Mouse (Mus musculus): ENCODE data around the gene Ccdc124. TPM values are rescaled to one million over a fixed set of nuclear protein-coding genes. Genes with fewer than 3 reads are reported as not detected.

The Ccdc124 gene
- polyA plus RNA-seq, 1 experiment from 2014 or later, result 97.3 TPM

DNA sequence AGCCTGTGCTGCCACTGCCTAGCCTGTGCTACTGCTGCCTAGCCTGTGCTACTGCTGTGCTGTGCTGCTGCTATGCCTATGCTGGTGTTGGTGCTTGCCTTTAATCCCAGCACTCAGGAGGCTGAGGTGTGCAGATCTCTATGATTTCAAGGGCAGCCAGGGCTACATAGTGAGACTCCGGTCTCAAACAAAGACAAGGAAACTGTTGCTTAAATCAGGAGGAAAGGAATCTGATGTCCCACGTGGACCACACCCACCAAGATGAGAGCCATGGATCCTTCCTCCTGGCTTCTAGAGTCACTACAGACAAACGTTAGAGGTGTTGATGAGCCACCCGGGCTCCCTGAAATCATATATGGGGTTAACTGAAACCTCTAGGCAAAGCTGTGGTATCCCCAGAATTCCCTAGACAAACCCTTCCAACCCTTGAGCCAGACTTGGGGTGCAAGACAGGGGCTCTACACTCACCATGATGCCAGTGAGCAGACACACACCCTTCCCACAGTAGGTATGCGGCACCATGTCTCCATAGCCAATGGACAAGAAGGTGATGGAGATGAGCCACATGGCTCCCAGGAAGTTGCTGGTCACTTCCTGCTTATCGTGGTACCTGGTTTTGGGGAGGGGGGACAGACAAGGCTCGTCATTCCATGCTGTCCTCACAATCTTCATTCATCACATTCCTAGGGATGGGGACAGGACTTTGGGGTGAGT is 23.4 kb downstream of the Ccdc124 start:
- Histone ChIP-seq H3K27me3 (replicated peaks; ENCODE audit: control insufficient read depth, insufficient read depth, low read length) (no peaks in the 10 kb centered on the region), H3K4me2 (ENCODE audit: low read length) (no peak overlapping the region), H3K4me3 (ENCODE audit: low read depth, low read length) (no peak overlapping the region), H3K9ac (ENCODE audit: low read length) (no peak overlapping the region), H3K4me1 (replicated peaks; ENCODE audit: control insufficient read depth, insufficient read depth, low read length) (peaks cover 6% of the 10 kb centered on the region; the same call in 1 of the 2 replicates), H3K36me3 (ENCODE audit: control insufficient read depth, insufficient read depth, low read length) (no peaks in the 10 kb centered on the region), H3K27ac (ENCODE audit: low read depth) (no peak overlapping the region), H3K9me3 (ENCODE audit: control insufficient read depth, low read length) (no peaks in the 10 kb centered on the region)
- 74% methylated on average over 7 of the region's 7 CpGs for WGBS
- ATAC-seq (replicated peaks; ENCODE audit: low FRiP score, low TSS enrichment, low read depth) (no peak), DNase-seq (ENCODE audit: low spot score) (no peak)

- H3K27ac ChIP-seq (ENCODE audit: low read depth), result no peak overlapping the region
- H3K4me1 ChIP-seq (replicated peaks; ENCODE audit: control insufficient read depth, insufficient read depth, low read length), result peaks cover 8% of the 10 kb centered on the region; the same call in 1 of the 2 replicates
- no peaks in the 10 kb centered on the region for H3K9me3 ChIP-seq (ENCODE audit: control insufficient read depth, low read length)
- no peak overlapping the region for H3K4me2 ChIP-seq (ENCODE audit: low read length)
- no peaks in the 10 kb centered on the region for H3K27me3 ChIP-seq (replicated peaks; ENCODE audit: control insufficient read depth, insufficient read depth, low read length)
- H3K4me3 ChIP-seq (ENCODE audit: low read depth, low read length), result no peak overlapping the region
- no peaks in the 10 kb centered on the region for H3K36me3 ChIP-seq (ENCODE audit: control insufficient read depth, insufficient read depth, low read length)
- H3K9ac ChIP-seq (ENCODE audit: low read length), result no peak overlapping the region
- 84% methylated on average over 3 of the region's 3 CpGs for WGBS
- no peak for ATAC-seq (replicated peaks; ENCODE audit: low FRiP score, low TSS enrichment, low read depth)
- DNase-seq (ENCODE audit: low spot score), result no peak
These were observed 24.3 kb downstream of the Ccdc124 start for GRCm38 (mm10) chr8:70849333-70849990.

- Histone ChIP-seq H3K9me3 (ENCODE audit: control insufficient read depth, low read length) (no peaks in the 10 kb centered on the region), H3K9ac (ENCODE audit: low read length) (no peak overlapping the region), H3K4me3 (ENCODE audit: low read depth, low read length) (no peak overlapping the region), H3K27me3 (replicated peaks; ENCODE audit: control insufficient read depth, insufficient read depth, low read length) (no peaks in the 10 kb centered on the region), H3K4me1 (replicated peaks; ENCODE audit: control insufficient read depth, insufficient read depth, low read length) (0 out of 2 replicates have a peak, but pooled peaks cover 2% of the 10 kb centered on the region), H3K36me3 (ENCODE audit: control insufficient read depth, insufficient read depth, low read length) (no peaks in the 10 kb centered on the region), H3K4me2 (ENCODE audit: low read length) (no peak overlapping the region), H3K27ac (ENCODE audit: low read depth) (no peak overlapping the region)
- DNase-seq (ENCODE audit: low spot score) (no peak), ATAC-seq (replicated peaks; ENCODE audit: low FRiP score, low TSS enrichment, low read depth) (no peak)
- 62% methylated on average over 15 of the region's 15 CpGs for WGBS
These were observed 27.2 kb downstream of the Ccdc124 start for GRCm38 (mm10) chr8:70846371-70847154.

DNA sequence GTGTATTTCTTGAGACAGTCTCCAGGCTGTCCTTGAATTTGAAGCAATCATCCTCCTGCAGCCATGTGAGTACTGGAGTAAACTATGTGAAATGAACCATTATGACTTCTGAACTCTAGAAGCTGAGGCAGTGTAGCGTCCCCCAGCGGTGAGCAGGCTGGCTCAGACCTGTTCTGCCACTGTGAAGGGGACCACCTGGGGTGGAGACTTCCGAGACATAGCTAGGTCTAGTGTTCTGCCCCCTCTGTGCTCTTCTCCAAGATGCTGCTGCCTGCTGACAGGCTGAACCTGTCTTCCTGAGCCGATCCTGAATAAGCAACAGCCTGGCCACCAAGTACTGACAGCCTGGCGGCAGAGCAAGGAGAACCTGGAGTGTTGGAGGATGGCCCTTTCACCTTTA is 28.6 kb downstream of the Ccdc124 start:
- WGBS, result 47% methylated on average over 5 of the region's 5 CpGs
- no peaks in the 10 kb centered on the region for H3K36me3 ChIP-seq (ENCODE audit: control insufficient read depth, insufficient read depth, low read length)

DNA sequence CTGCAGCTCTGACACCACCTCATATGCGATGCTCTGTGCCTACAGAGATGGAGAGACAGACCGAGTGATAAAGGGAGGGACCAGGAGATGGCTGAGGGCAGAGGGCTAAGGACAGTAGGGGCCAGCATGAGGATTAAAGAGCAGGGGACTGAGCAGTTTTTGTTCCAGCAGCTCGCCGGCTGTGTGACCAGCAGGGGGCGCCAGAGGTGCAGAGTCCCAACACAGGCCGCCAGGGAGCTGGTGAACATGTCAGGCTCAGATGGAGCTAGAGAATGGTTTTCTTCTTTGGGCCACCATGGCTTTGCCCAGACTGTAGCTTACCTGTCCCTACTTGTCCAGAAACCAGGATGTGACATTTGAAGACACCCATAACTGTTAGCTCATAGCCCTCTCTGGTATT is 29.2 kb downstream of the Ccdc124 start:
- no peak for ATAC-seq (replicated peaks; ENCODE audit: low FRiP score, low TSS enrichment, low read depth)

More for the DNA sequence above, 28.6 kb downstream of the Ccdc124 start:
- Histone ChIP-seq H3K4me1 (replicated peaks; ENCODE audit: control insufficient read depth, insufficient read depth, low read length) (peaks cover 4% of the 10 kb centered on the region; the same call in 1 of the 2 replicates), H3K4me3 (ENCODE audit: low read depth, low read length) (no peak overlapping the region), H3K27ac (ENCODE audit: low read depth) (no peak overlapping the region), H3K27me3 (replicated peaks; ENCODE audit: control insufficient read depth, insufficient read depth, low read length) (no peaks in the 10 kb centered on the region), H3K9me3 (ENCODE audit: control insufficient read depth, low read length) (no peaks in the 10 kb centered on the region), H3K4me2 (ENCODE audit: low read length) (no peak overlapping the region), H3K9ac (ENCODE audit: low read length) (no peak overlapping the region)
- DNase-seq (ENCODE audit: low spot score) (no peak), ATAC-seq (replicated peaks; ENCODE audit: low FRiP score, low TSS enrichment, low read depth) (no peak)

GRCm38 (mm10) chr8:70843941-70844340 is 29.8 kb downstream of the Ccdc124 start:
- Histone ChIP-seq H3K4me3 (ENCODE audit: low read depth, low read length) (no peak overlapping the region), H3K36me3 (ENCODE audit: control insufficient read depth, insufficient read depth, low read length) (no peaks in the 10 kb centered on the region), H3K4me1 (replicated peaks; ENCODE audit: control insufficient read depth, insufficient read depth, low read length) (peaks cover 4% of the 10 kb centered on the region; the same call in 1 of the 2 replicates), H3K27me3 (replicated peaks; ENCODE audit: control insufficient read depth, insufficient read depth, low read length) (no peaks in the 10 kb centered on the region), H3K9ac (ENCODE audit: low read length) (no peak overlapping the region), H3K9me3 (ENCODE audit: control insufficient read depth, low read length) (no peaks in the 10 kb centered on the region), H3K4me2 (ENCODE audit: low read length) (no peak overlapping the region), H3K27ac (ENCODE audit: low read depth) (no peak overlapping the region)
- ATAC-seq (replicated peaks; ENCODE audit: low FRiP score, low TSS enrichment, low read depth) (no peak), DNase-seq (ENCODE audit: low spot score) (no peak)
- 87% methylated on average over 8 of the region's 8 CpGs for WGBS

More for the DNA sequence above, 29.2 kb downstream of the Ccdc124 start:
- Histone ChIP-seq H3K4me1 (replicated peaks; ENCODE audit: control insufficient read depth, insufficient read depth, low read length) (peaks cover 4% of the 10 kb centered on the region; the same call in 1 of the 2 replicates), H3K27ac (ENCODE audit: low read depth) (no peak overlapping the region), H3K27me3 (replicated peaks; ENCODE audit: control insufficient read depth, insufficient read depth, low read length) (no peaks in the 10 kb centered on the region), H3K4me3 (ENCODE audit: low read depth, low read length) (no peak overlapping the region), H3K9me3 (ENCODE audit: control insufficient read depth, low read length) (no peaks in the 10 kb centered on the region), H3K9ac (ENCODE audit: low read length) (no peak overlapping the region), H3K36me3 (ENCODE audit: control insufficient read depth, insufficient read depth, low read length) (no peaks in the 10 kb centered on the region), H3K4me2 (ENCODE audit: low read length) (no peak overlapping the region)
- 4% methylated on average over 6 of the region's 6 CpGs for WGBS
- peak; percentile 98 for DNase-seq (ENCODE audit: low spot score)

GRCm38 (mm10) chr8:70843214-70843773 is 30.4 kb downstream of the Ccdc124 start:
- WGBS, result 81% methylated on average over 5 of the region's 5 CpGs
- DNase-seq (ENCODE audit: low spot score), result no peak

DNA sequence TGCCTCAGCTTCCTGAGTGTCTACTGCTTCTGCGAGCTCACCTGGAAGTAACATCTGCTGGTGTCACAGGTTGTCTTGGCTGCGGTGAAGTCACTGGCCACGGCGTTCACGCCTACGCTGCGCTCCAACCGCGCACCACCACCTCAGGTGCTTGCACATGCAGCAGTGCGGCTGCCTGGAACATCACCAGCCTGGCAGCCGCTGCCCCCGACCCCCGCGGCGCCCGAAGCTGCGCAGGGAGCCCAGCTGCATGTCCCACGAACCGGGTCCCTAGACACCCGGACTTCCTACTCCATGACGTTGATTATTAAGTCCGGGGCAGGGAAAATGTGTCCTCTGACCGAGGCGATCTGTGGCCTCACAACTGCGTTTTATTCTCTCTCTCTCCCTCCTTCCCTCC is 31.3 kb downstream of the Ccdc124 start:
- H3K36me3 ChIP-seq (ENCODE audit: control insufficient read depth, insufficient read depth, low read length), result no peaks in the 10 kb centered on the region
- H3K4me2 ChIP-seq (ENCODE audit: low read length), result no peak overlapping the region
- no peak for DNase-seq (ENCODE audit: low spot score)
- H3K4me1 ChIP-seq (replicated peaks; ENCODE audit: control insufficient read depth, insufficient read depth, low read length), result peaks cover 8% of the 10 kb centered on the region
- no peak overlapping the region for H3K4me3 ChIP-seq (ENCODE audit: low read depth, low read length)
- H3K27me3 ChIP-seq (replicated peaks; ENCODE audit: control insufficient read depth, insufficient read depth, low read length), result no peaks in the 10 kb centered on the region
- H3K9me3 ChIP-seq (ENCODE audit: control insufficient read depth, low read length), result no peaks in the 10 kb centered on the region
- no peak overlapping the region for H3K9ac ChIP-seq (ENCODE audit: low read length)
- no peak overlapping the region for H3K27ac ChIP-seq (ENCODE audit: low read depth)
- no peak for ATAC-seq (replicated peaks; ENCODE audit: low FRiP score, low TSS enrichment, low read depth)
- 69% methylated on average over 25 of the region's 25 CpGs for WGBS

More at GRCm38 (mm10) chr8:70843214-70843773, 30.4 kb downstream of the Ccdc124 start:
- no peaks in the 10 kb centered on the region for H3K27me3 ChIP-seq (replicated peaks; ENCODE audit: control insufficient read depth, insufficient read depth, low read length)
- no peak for ATAC-seq (replicated peaks; ENCODE audit: low FRiP score, low TSS enrichment, low read depth)
- peaks cover 8% of the 10 kb centered on the region for H3K4me1 ChIP-seq (replicated peaks; ENCODE audit: control insufficient read depth, insufficient read depth, low read length)
- no peak overlapping the region for H3K4me3 ChIP-seq (ENCODE audit: low read depth, low read length)
- H3K4me2 ChIP-seq (ENCODE audit: low read length), result no peak overlapping the region
- H3K9me3 ChIP-seq (ENCODE audit: control insufficient read depth, low read length), result no peaks in the 10 kb centered on the region
- no peak overlapping the region for H3K9ac ChIP-seq (ENCODE audit: low read length)
- no peaks in the 10 kb centered on the region for H3K36me3 ChIP-seq (ENCODE audit: control insufficient read depth, insufficient read depth, low read length)
- H3K27ac ChIP-seq (ENCODE audit: low read depth), result no peak overlapping the region
